In genomic region chr2:36230366-36230765, GRCm38 (mm10) we compare ENCODE assay signal across 8 mouse cellular contexts. TPM values are rescaled to one million over a fixed set of nuclear protein-coding genes. Genes with fewer than 3 reads are reported as not detected.
DNase-seq lines count a peak whose midpoint lies in the region; ATAC-seq lines count a peak whose summit lies in the region.

Ptgs1 (plus strand) TSS chr2:36230426.

- ATAC-seq in cerebellum, adult (ENCODE audit: insufficient number of reproducible peaks, low FRiP score, low TSS enrichment), result no peak
- ATAC-seq in forebrain, embryonic 11.5 days (replicated peaks; ENCODE audit: low FRiP score), result no peak; the same call in 1 of the 2 replicates
- peak; percentile 53 for ATAC-seq in hindbrain, embryonic 11.5 days (ENCODE audit: low FRiP score)

- peak; percentile 59 to 60 for DNase-seq in cerebellum, postnatal 10 days
- peak; percentile 36 to 45 for DNase-seq in adrenal gland, adult 18-20 months (ENCODE audit: low spot score in 2 of 2)
- DNase-seq in forebrain, embryonic 11.5 days (ENCODE audit: low spot score), result peak; percentile 62
- DNase-seq in hindbrain, embryonic 11.5 days (ENCODE audit: low spot score), result peak; percentile 29
- peak in 1 of 2 experiments; percentile 43 for DNase-seq in layer of hippocampus, postnatal 10 days (ENCODE audit: low spot score in 2 of 2)
- peak; percentile 81 for DNase-seq in lung, postnatal 14 days
- peak; percentile 38 for DNase-seq in right cerebral cortex, postnatal 25 days

- H3K27me3 ChIP-seq in forebrain, embryonic 11.5 days (ENCODE audit: control insufficient read depth, insufficient read depth, low read length), result peaks cover 3% of the 10 kb centered on the region; the same call in 1 of the 2 replicates
- no peaks in the 10 kb centered on the region; the same call in 1 of the 2 replicates for H3K27me3 ChIP-seq in hindbrain, embryonic 11.5 days (ENCODE audit: control insufficient read depth, insufficient read depth, low read length)

- H3K9ac ChIP-seq in forebrain, embryonic 11.5 days (ENCODE audit: low read length), result peak within 1 kb of the TSS; percentile 46
- H3K9ac ChIP-seq in hindbrain, embryonic 11.5 days (ENCODE audit: low read depth, low read length), result peak within 1 kb of the TSS; percentile 37; the same call in 1 of the 2 replicates

- 2% methylated on average over 18 of the region's 18 CpGs for WGBS in forebrain, embryonic 11.5 days
- WGBS in hindbrain, embryonic 11.5 days, result 3% methylated on average over 18 of the region's 18 CpGs

- H3K36me3 ChIP-seq in forebrain, embryonic 11.5 days (ENCODE audit: control insufficient read depth, insufficient read depth, low read length), result no peaks in the 10 kb centered on the region
- H3K36me3 ChIP-seq in hindbrain, embryonic 11.5 days (ENCODE audit: control insufficient read depth, insufficient read depth, low read length), result no peaks in the 10 kb centered on the region

- H3K27ac ChIP-seq in forebrain, embryonic 11.5 days (ENCODE audit: low read depth, low read length), result no peak within 1 kb of the TSS
- no peak within 1 kb of the TSS for H3K27ac ChIP-seq in hindbrain, embryonic 11.5 days (ENCODE audit: low read depth, low read length)

- H3K4me3 ChIP-seq in forebrain, embryonic 11.5 days (ENCODE audit: low read depth, low read length), result peak within 1 kb of the TSS; percentile 27
- H3K4me3 ChIP-seq in hindbrain, embryonic 11.5 days (ENCODE audit: low read depth, low read length), result peak within 1 kb of the TSS; percentile 28

- H3K9me3 ChIP-seq in forebrain, embryonic 11.5 days (ENCODE audit: control insufficient read depth, low read length), result no peaks in the 10 kb centered on the region
- H3K9me3 ChIP-seq in hindbrain, embryonic 11.5 days (ENCODE audit: control insufficient read depth, low read length), result no peaks in the 10 kb centered on the region

- H3K4me2 ChIP-seq in forebrain, embryonic 11.5 days (ENCODE audit: low read depth, low read length, severe bottlenecking), result peak within 1 kb of the TSS; percentile 62
- peak within 1 kb of the TSS; percentile 65 for H3K4me2 ChIP-seq in hindbrain, embryonic 11.5 days (replicated peaks; ENCODE audit: low read depth, low read length)

- 0 out of 2 replicates have a peak, but pooled peaks cover 2% of the 10 kb centered on the region for H3K4me1 ChIP-seq in forebrain, embryonic 11.5 days (replicated peaks; ENCODE audit: control insufficient read depth, insufficient read depth, low read length)
- H3K4me1 ChIP-seq in hindbrain, embryonic 11.5 days (replicated peaks; ENCODE audit: control insufficient read depth, insufficient read depth, low read length), result no peaks in the 10 kb centered on the region

RNA-seq across cellular contexts. Expression of gene Ptgs1, which starts in this region (rescaled TPM):
- 10 to 100 TPM; 11.0 to 13.5 TPM for total RNA-seq in adrenal gland, adult 18-20 months (2021)
- polyA plus RNA-seq in forebrain, embryonic 11.5 days (2014; fragmentation: Nextera tagmentation; extraction: Ambion mirVana), result 2.8 and 2.9 TPM in 2 replicates
- 4.2 and 5.6 TPM in 2 replicates for polyA plus RNA-seq in hindbrain, embryonic 11.5 days (2014; fragmentation: Nextera tagmentation; extraction: Ambion mirVana)
- total RNA-seq in layer of hippocampus, postnatal 10 days (2021), result 10 to 100 TPM; 12.7 to 16.0 TPM
